Mouse (Mus musculus): Measurements from ENCODE around the gene Tenm4.

- no peak for TF ChIP-seq CTCF (IDR thresholded peaks at IDR 0.05; ENCODE audit: borderline replicate concordance, insufficient read depth, low read depth, low read length)
- no peak for TF ChIP-seq POLR2A (IDR thresholded peaks at IDR 0.05; ENCODE audit: borderline replicate concordance, insufficient read depth, low read length)
Observed at GRCm38 (mm10) chr7:96272068-96272467, 101.0 kb downstream of the Tenm4 start.
